ENCODE assay signal across 9 mouse cellular contexts in the genomic region with DNA sequence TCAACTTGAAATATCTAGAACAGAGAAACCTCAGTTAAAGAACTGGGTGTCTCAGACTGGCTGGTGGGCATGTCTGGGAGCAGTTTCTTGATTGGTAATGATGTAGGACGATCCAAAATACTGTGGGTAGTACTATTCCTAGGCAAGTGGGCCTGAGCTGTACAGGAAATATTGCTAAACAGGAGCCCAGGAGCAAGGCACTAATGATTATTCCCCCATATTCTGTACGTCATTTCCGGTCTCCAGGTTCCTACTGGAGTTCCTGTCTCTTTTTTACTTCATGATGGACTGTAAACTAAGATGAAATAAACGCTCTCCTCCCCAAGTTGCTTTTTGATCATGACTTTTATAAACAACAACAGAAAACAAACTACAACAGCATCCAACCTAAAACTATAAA. TPM values are rescaled to one million over a fixed set of nuclear protein-coding genes. Genes with fewer than 3 reads are reported as not detected.
A peak's percentile ranks its signal among the peaks of the same experiment; 100 is the strongest.
DNase-seq lines count a peak whose midpoint lies in the region; ATAC-seq lines count a peak whose summit lies in the region.
"Had no signal": no experiment of that assay in that cellular context is flagged by ENCODE, and none has a peak within 500 bp of the region (broad histone marks: within the 10 kb centered on the region; RNA-seq: fewer than 3 reads in every experiment).

No protein-coding gene starts in this region.

- DNase-seq in heart, postnatal 14 days: no peak
- peak; percentile 26 for DNase-seq in R1 (ENCODE audit: low read depth, low spot score)
- DNase-seq in retina, embryonic 14.5 days (ENCODE audit: low spot score): no peak
- DNase-seq in layer of hippocampus, adult 11-12 months (ENCODE audit: low spot score): no peak
- DNase-seq in left cerebral cortex, adult 9 months (ENCODE audit: low spot score in 2 of 2): no peak

- H3K36me3 ChIP-seq in heart, embryonic 16.5 days (ENCODE audit: control insufficient read depth, insufficient read depth): no peaks in the 10 kb centered on the region
- H3K36me3 ChIP-seq in hindbrain, embryonic 16.5 days (ENCODE audit: control insufficient read depth, insufficient read depth, low read length): no peaks in the 10 kb centered on the region

- H3K9me3 ChIP-seq in heart, embryonic 16.5 days (replicated peaks; ENCODE audit: control insufficient read depth, low read length): no peaks in the 10 kb centered on the region
- H3K9me3 ChIP-seq in hindbrain, embryonic 16.5 days (ENCODE audit: control insufficient read depth, low read length): no peaks in the 10 kb centered on the region

- peaks cover 11% of the 10 kb centered on the region for H3K4me1 ChIP-seq in heart, embryonic 16.5 days (ENCODE audit: control insufficient read depth, insufficient read depth, low read length)
- H3K4me1 ChIP-seq in hindbrain, embryonic 16.5 days (ENCODE audit: control insufficient read depth, insufficient read depth, low read depth, low read length): no peaks in the 10 kb centered on the region

- no peak for ATAC-seq in heart, embryonic 16.5 days (replicated peaks; ENCODE audit: extremely low read depth, insufficient read depth, low FRiP score)
- no peak for ATAC-seq in hindbrain, embryonic 16.5 days
- ATAC-seq in megakaryocyte progenitor cell, adult 5-6 weeks (replicated peaks; ENCODE audit: poor library complexity): peak; percentile 33

- H3K4me3 ChIP-seq in heart, embryonic 16.5 days (ENCODE audit: low read length): peak overlapping the region; percentile 60
- H3K4me3 ChIP-seq in hindbrain, embryonic 16.5 days (ENCODE audit: low read length): no peak overlapping the region

- H3K27me3 ChIP-seq in heart, embryonic 16.5 days (ENCODE audit: control insufficient read depth, insufficient read depth, low read length): no peaks in the 10 kb centered on the region
- H3K27me3 ChIP-seq in hindbrain, embryonic 16.5 days (replicated peaks; ENCODE audit: control insufficient read depth, insufficient read depth, low read length): no peaks in the 10 kb centered on the region

- intact Hi-C loops in heart, postnatal 14 days (cut with DNase I): loop anchor here (5.0 kb wide), 1 partner anchor 63 kb away; no protein-coding TSS in a partner anchor

- 77% methylated on average over 4 of the region's 4 CpGs for WGBS in heart, embryonic 16.5 days
- WGBS in hindbrain, embryonic 16.5 days: 87% methylated on average over 4 of the region's 4 CpGs

- H3K27ac ChIP-seq in heart, embryonic 16.5 days (ENCODE audit: low read length): peak overlapping the region; percentile 93
- no peak overlapping the region for H3K27ac ChIP-seq in hindbrain, embryonic 16.5 days (ENCODE audit: low read depth, low read length)
- H3K27ac ChIP-seq: left cerebral cortex, adult 2 months had no signal

- H3K9ac ChIP-seq in heart, embryonic 16.5 days (ENCODE audit: low read length): peak overlapping the region; percentile 76
- H3K9ac ChIP-seq in hindbrain, embryonic 16.5 days (ENCODE audit: low read depth, low read length): no peak overlapping the region

- H3K4me2 ChIP-seq in heart, embryonic 16.5 days (ENCODE audit: low read depth, low read length): peak overlapping the region; percentile 84
- peak overlapping the region; percentile 64; the same call in 1 of the 2 replicates for H3K4me2 ChIP-seq in hindbrain, embryonic 16.5 days (ENCODE audit: low read length)

RNA-seq across cellular contexts. Expression of gene Gcnt2, which starts 5.7 kb away (rescaled TPM):
- 4.2 and 5.0 TPM in 2 replicates for polyA plus RNA-seq in heart, embryonic 16.5 days (2015; fragmentation: Nextera tagmentation; extraction: Ambion mirVana)
- total RNA-seq in heart, postnatal 14 days (2021): 10 to 100 TPM; 12.1 to 14.1 TPM
- polyA plus RNA-seq in hindbrain, embryonic 16.5 days (2015; fragmentation: Nextera tagmentation; extraction: Ambion mirVana): 5.3 and 7.1 TPM in 2 replicates
- 16.6 and 28.2 TPM in 2 replicates for total RNA-seq in megakaryocyte progenitor cell, adult 5-6 weeks (2015)
- total RNA-seq in megakaryocyte progenitor cell, adult 5-6 weeks (2017): 7.0 and 15.4 TPM in 2 replicates
